Mouse (Mus musculus) liver (tissue): ENCODE measurements around the gene Psg25.
"Not testable (repeated sequence)": the region's sequence is repeated elsewhere in the genome, so short reads cannot be mapped to it uniquely, and the experiment has no call there.

ENCODE experiments used
- DNase-seq: peaks from one replicate; pipeline ENCODE4 v3.0.0-alpha.2; 2020; ENCODE audit warnings: mixed read lengths

The Psg25 gene

GRCm38 (mm10) chr7:18532169-18532568 lies at the start of gene Psg25:
TSS of gene Psg25 (minus strand) at chr7:18532269.
- DNase-seq = no peak

GRCm38 (mm10) chr7:18567205-18567604 lies 35.1 kb upstream of the Psg25 start, which contains the start of gene Psg27:
TSS of gene Psg27 (minus strand) at chr7:18567305.
- no peak for DNase-seq

GRCm38 (mm10) chr7:18559850-18560249 lies 27.8 kb upstream of the Psg25 start:
- DNase-seq = no peak

- not testable (repeated sequence) for DNase-seq
Observed at GRCm38 (mm10) chr7:18555751-18556150, 23.7 kb upstream of the Psg25 start.

GRCm38 (mm10) chr7:18533420-18533819 lies 1.4 kb upstream of the Psg25 start:
- no peak for DNase-seq

GRCm38 (mm10) chr7:18524668-18525067 lies 7.4 kb downstream of the Psg25 start:
- no peak for DNase-seq

- not testable (repeated sequence) for DNase-seq
Observed at GRCm38 (mm10) chr7:18512848-18513247, 19.2 kb downstream of the Psg25 start.

GRCm38 (mm10) chr7:18512417-18512816 lies 19.7 kb downstream of the Psg25 start:
- not testable (repeated sequence) for DNase-seq

GRCm38 (mm10) chr7:18511479-18511878 lies 20.6 kb downstream of the Psg25 start:
- DNase-seq = peak; percentile 11

- DNase-seq = no peak
Observed at GRCm38 (mm10) chr7:18484077-18484476, 48.0 kb downstream of the Psg25 start, which contains the start of gene Psg26. TSS of gene Psg26 (minus strand) at chr7:18484177.
